Mouse (Mus musculus) heart, adult 2 months (tissue): ENCODE measurements around the gene Zfhx2. TPM values are rescaled to one million over a fixed set of nuclear protein-coding genes. Genes with fewer than 3 reads are reported as not detected.

Experiments used
- DNase-seq, 2 experiments: peaks; one replicate each; pipeline ENCODE4 v3.0.0; 2021
- H3K27ac ChIP-seq: fragments of 200-600 bp; 2 replicates; pipeline ENCODE4 v1.8.1; 2022
- H3K27me3 ChIP-seq: fragments of 200-500 bp; 2 replicates; pipeline ENCODE4 v1.6.1; 2012; ENCODE audit warnings: mild to moderate bottlenecking, low read length, inconsistent platforms, mixed read lengths; ENCODE audit not compliant: control insufficient read depth, insufficient read depth
- H3K36me3 ChIP-seq: fragments of 200-500 bp; 2 replicates; pipeline ENCODE4 v1.6.1; 2012; ENCODE audit warnings: low read length, inconsistent platforms; ENCODE audit not compliant: control insufficient read depth, insufficient read depth
- H3K4me1 ChIP-seq: fragments of 200-500 bp; 2 replicates; pipeline ENCODE4 v1.6.1; 2011; ENCODE audit warnings: low read length; ENCODE audit not compliant: control insufficient read depth, insufficient read depth
- H3K4me3 ChIP-seq: fragments of 200-600 bp; 2 replicates; pipeline ENCODE4 v1.8.1; 2022
- H3K79me2 ChIP-seq: fragments of 200-500 bp; replicated peaks from 2 replicates; pipeline ENCODE4 v1.6.1; 2012; ENCODE audit warnings: mild to moderate bottlenecking, inconsistent platforms, low read length, moderate library complexity, mixed read lengths; ENCODE audit not compliant: control insufficient read depth, insufficient read depth
- H3K9ac ChIP-seq: fragments of 200-500 bp; 2 replicates; pipeline ENCODE4 v1.6.1; 2012; ENCODE audit warnings: low read depth, mild to moderate bottlenecking, control low read depth, inconsistent platforms, low read length, mixed read lengths
- CTCF ChIP-seq: fragments of 200-600 bp; IDR thresholded peaks from 2 replicates; pipeline ENCODE4 v1.8.1; 2022; ENCODE audit warnings: antibody characterized with exemption, mild to moderate bottlenecking, moderate library complexity
- EP300 ChIP-seq: fragments of 200-500 bp; IDR thresholded peaks from 2 replicates; pipeline ENCODE4 v1.6.1; 2011; ENCODE audit warnings: low read depth, low read length, control low read depth; ENCODE audit not compliant: insufficient read depth
- POLR2A ChIP-seq: fragments of 200-500 bp; IDR thresholded peaks from 2 replicates; pipeline ENCODE4 v1.6.1; 2011; ENCODE audit warnings: mild to moderate bottlenecking, low read depth, low read length, control low read depth; ENCODE audit not compliant: insufficient read depth
- WGBS: fragments of 180-500 bp; shearing (Covaris S2); methylation state at CpG from one replicate; pipeline ENCODE4 v1.1.7; 2018; 5-methylcytosine and 5-hydroxymethylcytosine counted together
- intact Hi-C: fragments of 180-260 bp; cut with DNase I; formaldehyde crosslinking; loops from one replicate; pipeline ENCODE4 v1.15.1; 2025
- polyA plus RNA-seq: library from polyadenylated mRNA; depleted of rRNA; stranded (reverse); fragments of >200 nt; gene quantifications from 2 replicates; pipeline ENCODE4 v1.2.3, GENCODE M21; 2012
- total RNA-seq, 2 experiments: library from RNA; stranded (reverse); gene quantifications; 2 replicates each; pipeline ENCODE4 v1.2.3; 2021

Gene Zfhx2
- total and polyA plus RNA-seq, 3 experiments: 1.3 to 4.1 (median 3.9) TPM

DNA sequence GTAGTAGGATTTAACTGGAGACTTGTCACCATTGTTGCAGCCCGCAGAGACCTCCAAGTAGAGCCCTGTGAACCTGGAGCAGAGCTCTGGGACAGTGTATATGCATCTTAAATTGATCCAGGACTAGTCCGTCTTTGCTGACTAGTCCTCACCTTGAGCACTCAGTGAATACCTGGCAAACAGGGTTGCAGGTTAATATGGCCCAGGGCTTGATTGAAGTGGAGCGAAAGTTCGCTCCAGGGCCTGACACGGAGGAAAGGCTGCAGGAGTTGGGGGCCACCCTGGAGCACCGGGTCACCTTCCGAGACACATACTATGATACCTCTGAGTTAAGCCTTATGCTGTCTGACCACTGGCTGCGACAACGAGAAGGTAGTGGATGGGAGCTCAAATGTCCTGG, 3.1 kb upstream of the Zfhx2 start:
- TF ChIP-seq CTCF (no peak), EP300 (no peak), POLR2A (no peak)
- H3K27me3 ChIP-seq: no peaks in the 10 kb centered on the region
- no peaks in the 10 kb centered on the region for H3K79me2 ChIP-seq
- H3K27ac ChIP-seq: peak overlapping the region; percentile 91
- H3K36me3 ChIP-seq: no peaks in the 10 kb centered on the region
- peaks cover 6% of the 10 kb centered on the region for H3K4me1 ChIP-seq
- H3K4me3 ChIP-seq: peak overlapping the region; percentile 87
- intact Hi-C loops: loop anchor here (2.0 kb wide), 1 partner anchor 202 kb away; the partner anchor contains the start of gene Pabpn1
- H3K9ac ChIP-seq: peak overlapping the region; percentile 80
- no peak for DNase-seq
- WGBS: 61% methylated on average over 9 of the region's 9 CpGs

- H3K27me3 ChIP-seq: no peaks in the 10 kb centered on the region
- peak; percentile 63 for TF ChIP-seq POLR2A
- peak; percentile 46; the same call in 1 of the 2 replicates for TF ChIP-seq EP300
- TF ChIP-seq CTCF: no peak
- H3K4me3 ChIP-seq: peak within 1 kb of the TSS; percentile 87
- no peaks in the 10 kb centered on the region for H3K79me2 ChIP-seq
- H3K27ac ChIP-seq: peak within 1 kb of the TSS; percentile 91
- DNase-seq: peak; percentile 84 to 86
- intact Hi-C loops: loop anchor here (2.0 kb wide), 1 partner anchor 202 kb away; the partner anchor contains the start of gene Pabpn1
- WGBS: under 1% methylated on average over 30 of the region's 30 CpGs
- H3K36me3 ChIP-seq: no peaks in the 10 kb centered on the region
- peaks cover 6% of the 10 kb centered on the region for H3K4me1 ChIP-seq
- H3K9ac ChIP-seq: peak within 1 kb of the TSS; percentile 80
Observed at GRCm38 (mm10) chr14:55094704-55095231, 2.6 kb upstream of the Zfhx2 start, which contains the start of gene Thtpa. Gene Thtpa, plus strand, starts transcription at chr14:55094784.

DNA sequence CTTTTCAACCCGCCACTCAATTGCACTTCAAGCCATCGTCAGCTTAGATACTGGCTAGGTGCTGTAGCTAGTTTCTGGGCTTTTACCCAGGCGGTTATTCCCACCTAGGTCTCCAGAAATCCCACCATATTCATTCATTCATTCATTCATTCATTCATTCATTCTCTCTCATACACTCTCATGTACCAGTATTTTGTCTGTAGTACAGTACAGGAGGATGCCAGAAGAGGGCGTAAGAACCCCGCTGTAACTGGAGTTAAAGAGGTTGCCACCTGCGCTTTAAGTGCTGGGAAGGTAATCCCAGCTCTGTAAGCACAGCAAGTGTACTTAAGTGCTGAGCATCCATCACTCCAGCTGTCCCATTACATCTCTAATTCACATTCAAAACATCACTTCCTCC, 1.8 kb upstream of the Zfhx2 start:
- no peak for DNase-seq

DNA sequence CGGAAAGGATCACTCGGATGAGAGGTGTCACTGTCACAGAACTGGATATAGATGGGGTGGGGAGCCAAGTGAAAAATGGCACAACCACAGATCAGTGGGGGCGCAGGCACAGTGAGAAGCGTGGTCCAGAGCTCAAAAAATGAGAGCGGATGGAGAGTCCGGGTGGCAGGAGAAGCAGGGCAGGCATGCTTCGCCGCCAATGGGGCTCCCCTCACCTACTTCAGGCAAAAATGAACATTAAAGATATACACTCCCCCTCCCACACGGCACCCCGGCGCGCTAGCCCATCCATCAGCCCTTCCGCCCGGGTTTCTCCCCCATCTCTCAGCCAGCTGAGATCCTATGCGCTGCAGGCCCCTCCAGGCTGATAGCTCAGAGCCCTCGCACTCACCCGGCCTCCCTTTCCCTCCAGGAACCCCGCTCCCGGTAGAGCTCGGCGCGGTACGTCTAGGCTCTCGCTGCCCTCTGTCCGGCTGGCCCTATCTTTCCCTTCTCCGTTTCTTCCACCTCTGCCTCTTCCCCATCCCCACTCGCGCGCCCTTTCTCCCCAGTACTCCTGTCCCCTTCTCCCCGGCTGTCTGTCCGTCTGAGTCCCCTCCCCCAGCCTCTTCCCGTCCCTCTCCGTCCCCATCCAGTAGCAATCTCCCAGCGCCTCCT, 787 bp downstream of the Zfhx2 start:
- peak overlapping the region; percentile 64 for H3K4me3 ChIP-seq
- 14% methylated on average over 34 of the region's 34 CpGs for WGBS
- no peak for DNase-seq
- TF ChIP-seq EP300: no peak
- H3K79me2 ChIP-seq: no peaks in the 10 kb centered on the region
- H3K9ac ChIP-seq: peak overlapping the region; percentile 58
- H3K27ac ChIP-seq: no peak overlapping the region
- H3K36me3 ChIP-seq: no peaks in the 10 kb centered on the region
- peaks cover 9% of the 10 kb centered on the region for H3K4me1 ChIP-seq
- intact Hi-C loops: no loop called here
- no peaks in the 10 kb centered on the region for H3K27me3 ChIP-seq

More for the DNA sequence above, 1.8 kb upstream of the Zfhx2 start:
- no peak overlapping the region for H3K4me3 ChIP-seq
- no peak overlapping the region for H3K9ac ChIP-seq
- 47% methylated on average over 6 of the region's 6 CpGs for WGBS
- H3K79me2 ChIP-seq: no peaks in the 10 kb centered on the region
- intact Hi-C loops: loop anchor here (2.0 kb wide), 1 partner anchor 201 kb away; the partner anchor contains the start of gene Pabpn1
- TF ChIP-seq CTCF (no peak), POLR2A (no peak), EP300 (no peak)
- H3K27me3 ChIP-seq: no peaks in the 10 kb centered on the region
- H3K36me3 ChIP-seq: no peaks in the 10 kb centered on the region
- H3K27ac ChIP-seq: no peak overlapping the region
- H3K4me1 ChIP-seq: peaks cover 10% of the 10 kb centered on the region

GRCm38 (mm10) chr14:55089199-55089947, 2.8 kb downstream of the Zfhx2 start:
- intact Hi-C loops: no loop called here
- no peak for DNase-seq
- Histone ChIP-seq H3K9ac (no peak overlapping the region), H3K36me3 (no peaks in the 10 kb centered on the region), H3K4me1 (peaks cover 6% of the 10 kb centered on the region), H3K27ac (no peak overlapping the region), H3K27me3 (no peaks in the 10 kb centered on the region), H3K4me3 (no peak overlapping the region), H3K79me2 (no peaks in the 10 kb centered on the region)
- no peak for TF ChIP-seq EP300
- no peak for TF ChIP-seq CTCF
- no peak for TF ChIP-seq POLR2A
- WGBS: 52% methylated on average over 13 of the region's 13 CpGs

- no peaks in the 10 kb centered on the region for H3K36me3 ChIP-seq
- WGBS: 91% methylated on average over 6 of the region's 6 CpGs
- H3K9ac ChIP-seq: no peak overlapping the region
- no peak for TF ChIP-seq POLR2A
- no peak for TF ChIP-seq CTCF
- no peak for TF ChIP-seq EP300
- peaks cover 5% of the 10 kb centered on the region for H3K4me1 ChIP-seq
- intact Hi-C loops: no loop called here
- no peak overlapping the region for H3K4me3 ChIP-seq
- no peak for DNase-seq
- H3K79me2 ChIP-seq: no peaks in the 10 kb centered on the region
- no peak overlapping the region for H3K27ac ChIP-seq
- no peaks in the 10 kb centered on the region for H3K27me3 ChIP-seq
Observed at GRCm38 (mm10) chr14:55086009-55086514, 6.1 kb downstream of the Zfhx2 start.
